Mouse (Mus musculus): Measurements from ENCODE around the gene Lmtk2. TPM values are rescaled to one million over a fixed set of nuclear protein-coding genes. Genes with fewer than 3 reads are reported as not detected.

Lmtk2 gene
- polyA plus RNA-seq, 1 experiment from 2014 or later: 4.4 TPM

GRCm38 (mm10) chr5:144098640-144098929, 1.7 kb upstream of the Lmtk2 start:
- WGBS: 40% methylated on average over 8 of the region's 8 CpGs
- H3K9ac ChIP-seq (ENCODE audit: low read length): no peak overlapping the region
- no peak for DNase-seq (ENCODE audit: low spot score)
- H3K36me3 ChIP-seq (ENCODE audit: control insufficient read depth, insufficient read depth, low read length): no peaks in the 10 kb centered on the region
- no peak overlapping the region for H3K27ac ChIP-seq (replicated peaks; ENCODE audit: low read depth, low read length)
- no peaks in the 10 kb centered on the region for H3K27me3 ChIP-seq (ENCODE audit: control insufficient read depth, insufficient read depth, low read length)
- ATAC-seq (ENCODE audit: insufficient number of reproducible peaks, low FRiP score, low TSS enrichment, low read depth): no peak
- H3K4me1 ChIP-seq (ENCODE audit: control insufficient read depth, insufficient read depth, low read length): no peaks in the 10 kb centered on the region
- H3K9me3 ChIP-seq (ENCODE audit: control insufficient read depth, low read length): no peaks in the 10 kb centered on the region
- no peak overlapping the region for H3K4me3 ChIP-seq (ENCODE audit: low read depth, low read length)
- H3K4me2 ChIP-seq (ENCODE audit: low read depth, severe bottlenecking): no peak overlapping the region

GRCm38 (mm10) chr5:144100948-144101347, 712 bp downstream of the Lmtk2 start:
- 3% methylated on average over 15 of the region's 20 CpGs for WGBS

GRCm38 (mm10) chr5:144105070-144105469, 4.8 kb downstream of the Lmtk2 start:
- H3K36me3 ChIP-seq (ENCODE audit: control insufficient read depth, insufficient read depth, low read length): no peaks in the 10 kb centered on the region
- H3K4me2 ChIP-seq (ENCODE audit: low read depth, severe bottlenecking): no peak overlapping the region
- no peaks in the 10 kb centered on the region for H3K27me3 ChIP-seq (ENCODE audit: control insufficient read depth, insufficient read depth, low read length)
- ATAC-seq (ENCODE audit: insufficient number of reproducible peaks, low FRiP score, low TSS enrichment, low read depth) (no peak), DNase-seq (ENCODE audit: low spot score) (no peak)
- WGBS: 89% methylated on average over 9 of the region's 9 CpGs
- H3K27ac ChIP-seq (replicated peaks; ENCODE audit: low read depth, low read length): no peak overlapping the region
- H3K9ac ChIP-seq (ENCODE audit: low read length): no peak overlapping the region
- H3K4me3 ChIP-seq (ENCODE audit: low read depth, low read length): no peak overlapping the region
- no peaks in the 10 kb centered on the region for H3K9me3 ChIP-seq (ENCODE audit: control insufficient read depth, low read length)
- no peaks in the 10 kb centered on the region for H3K4me1 ChIP-seq (ENCODE audit: control insufficient read depth, insufficient read depth, low read length)

More at GRCm38 (mm10) chr5:144100948-144101347, 712 bp downstream of the Lmtk2 start:
- Histone ChIP-seq H3K4me3 (ENCODE audit: low read depth, low read length) (peak overlapping the region; percentile 97), H3K4me1 (ENCODE audit: control insufficient read depth, insufficient read depth, low read length) (no peaks in the 10 kb centered on the region), H3K9me3 (ENCODE audit: control insufficient read depth, low read length) (no peaks in the 10 kb centered on the region), H3K9ac (ENCODE audit: low read length) (peak overlapping the region; percentile 87), H3K4me2 (ENCODE audit: low read depth, severe bottlenecking) (peak overlapping the region; percentile 83), H3K27ac (replicated peaks; ENCODE audit: low read depth, low read length) (0 out of 2 replicates have a peak overlapping the region, but pooled peaks have one; percentile 21), H3K36me3 (ENCODE audit: control insufficient read depth, insufficient read depth, low read length) (no peaks in the 10 kb centered on the region), H3K27me3 (ENCODE audit: control insufficient read depth, insufficient read depth, low read length) (no peaks in the 10 kb centered on the region)
- DNase-seq (ENCODE audit: low spot score): no peak
- no peak; the same call in 1 of the 2 replicates for ATAC-seq (ENCODE audit: insufficient number of reproducible peaks, low FRiP score, low TSS enrichment, low read depth)

- Histone ChIP-seq H3K4me1 (ENCODE audit: control insufficient read depth, insufficient read depth, low read length) (no peaks in the 10 kb centered on the region), H3K27me3 (ENCODE audit: control insufficient read depth, insufficient read depth, low read length) (no peaks in the 10 kb centered on the region), H3K9me3 (ENCODE audit: control insufficient read depth, low read length) (no peaks in the 10 kb centered on the region), H3K27ac (replicated peaks; ENCODE audit: low read depth, low read length) (no peak overlapping the region), H3K4me3 (ENCODE audit: low read depth, low read length) (no peak overlapping the region), H3K9ac (ENCODE audit: low read length) (no peak overlapping the region), H3K36me3 (ENCODE audit: control insufficient read depth, insufficient read depth, low read length) (no peaks in the 10 kb centered on the region), H3K4me2 (ENCODE audit: low read depth, severe bottlenecking) (no peak overlapping the region)
- no peak for DNase-seq (ENCODE audit: low spot score)
- ATAC-seq (ENCODE audit: insufficient number of reproducible peaks, low FRiP score, low TSS enrichment, low read depth): no peak
- WGBS: 81% methylated on average over 6 of the region's 6 CpGs
Measured at GRCm38 (mm10) chr5:144105471-144106129, 5.4 kb downstream of the Lmtk2 start.

GRCm38 (mm10) chr5:144106130-144106510, 5.9 kb downstream of the Lmtk2 start:
- no peak for ATAC-seq (ENCODE audit: insufficient number of reproducible peaks, low FRiP score, low TSS enrichment, low read depth)

GRCm38 (mm10) chr5:144109201-144109600, 9.0 kb downstream of the Lmtk2 start:
- ATAC-seq (ENCODE audit: insufficient number of reproducible peaks, low FRiP score, low TSS enrichment, low read depth) (no peak), DNase-seq (ENCODE audit: low spot score) (no peak)
- Histone ChIP-seq H3K36me3 (ENCODE audit: control insufficient read depth, insufficient read depth, low read length) (no peaks in the 10 kb centered on the region), H3K27ac (replicated peaks; ENCODE audit: low read depth, low read length) (no peak overlapping the region), H3K9ac (ENCODE audit: low read length) (no peak overlapping the region), H3K9me3 (ENCODE audit: control insufficient read depth, low read length) (no peaks in the 10 kb centered on the region), H3K4me3 (ENCODE audit: low read depth, low read length) (no peak overlapping the region), H3K4me2 (ENCODE audit: low read depth, severe bottlenecking) (no peak overlapping the region), H3K4me1 (ENCODE audit: control insufficient read depth, insufficient read depth, low read length) (no peaks in the 10 kb centered on the region), H3K27me3 (ENCODE audit: control insufficient read depth, insufficient read depth, low read length) (no peaks in the 10 kb centered on the region)
- WGBS: 93% methylated on average over 8 of the region's 8 CpGs

More at GRCm38 (mm10) chr5:144106130-144106510, 5.9 kb downstream of the Lmtk2 start:
- WGBS: 90% methylated on average over 3 of the region's 3 CpGs
- no peak overlapping the region for H3K27ac ChIP-seq (replicated peaks; ENCODE audit: low read depth, low read length)
- H3K9me3 ChIP-seq (ENCODE audit: control insufficient read depth, low read length): no peaks in the 10 kb centered on the region
- no peaks in the 10 kb centered on the region for H3K4me1 ChIP-seq (ENCODE audit: control insufficient read depth, insufficient read depth, low read length)
- no peak overlapping the region for H3K4me2 ChIP-seq (ENCODE audit: low read depth, severe bottlenecking)
- no peak overlapping the region for H3K9ac ChIP-seq (ENCODE audit: low read length)
- H3K4me3 ChIP-seq (ENCODE audit: low read depth, low read length): no peak overlapping the region
- H3K36me3 ChIP-seq (ENCODE audit: control insufficient read depth, insufficient read depth, low read length): no peaks in the 10 kb centered on the region
- no peak for DNase-seq (ENCODE audit: low spot score)
- H3K27me3 ChIP-seq (ENCODE audit: control insufficient read depth, insufficient read depth, low read length): no peaks in the 10 kb centered on the region

- Histone ChIP-seq H3K4me2 (ENCODE audit: low read depth, severe bottlenecking) (no peak overlapping the region), H3K27me3 (ENCODE audit: control insufficient read depth, insufficient read depth, low read length) (no peaks in the 10 kb centered on the region), H3K36me3 (ENCODE audit: control insufficient read depth, insufficient read depth, low read length) (no peaks in the 10 kb centered on the region), H3K27ac (replicated peaks; ENCODE audit: low read depth, low read length) (no peak overlapping the region), H3K4me3 (ENCODE audit: low read depth, low read length) (no peak overlapping the region), H3K9ac (ENCODE audit: low read length) (no peak overlapping the region), H3K9me3 (ENCODE audit: control insufficient read depth, low read length) (no peaks in the 10 kb centered on the region), H3K4me1 (ENCODE audit: control insufficient read depth, insufficient read depth, low read length) (no peaks in the 10 kb centered on the region)
- ATAC-seq (ENCODE audit: insufficient number of reproducible peaks, low FRiP score, low TSS enrichment, low read depth): no peak
- 85% methylated on average over 11 of the region's 11 CpGs for WGBS
- no peak for DNase-seq (ENCODE audit: low spot score)
Measured at GRCm38 (mm10) chr5:144112574-144113438, 12.6 kb downstream of the Lmtk2 start.

GRCm38 (mm10) chr5:144114068-144114467, 13.8 kb downstream of the Lmtk2 start:
- Histone ChIP-seq H3K27me3 (ENCODE audit: control insufficient read depth, insufficient read depth, low read length) (no peaks in the 10 kb centered on the region), H3K9ac (ENCODE audit: low read length) (no peak overlapping the region), H3K27ac (replicated peaks; ENCODE audit: low read depth, low read length) (no peak overlapping the region), H3K9me3 (ENCODE audit: control insufficient read depth, low read length) (no peaks in the 10 kb centered on the region), H3K4me1 (ENCODE audit: control insufficient read depth, insufficient read depth, low read length) (no peaks in the 10 kb centered on the region), H3K4me2 (ENCODE audit: low read depth, severe bottlenecking) (no peak overlapping the region), H3K36me3 (ENCODE audit: control insufficient read depth, insufficient read depth, low read length) (no peaks in the 10 kb centered on the region), H3K4me3 (ENCODE audit: low read depth, low read length) (no peak overlapping the region)
- WGBS: 83% methylated on average over 2 of the region's 2 CpGs
- no peak for ATAC-seq (ENCODE audit: insufficient number of reproducible peaks, low FRiP score, low TSS enrichment, low read depth)
- DNase-seq (ENCODE audit: low spot score): no peak
